Mouse (Mus musculus): Measurements from ENCODE around the gene Il17ra.

The Il17ra gene

DNA sequence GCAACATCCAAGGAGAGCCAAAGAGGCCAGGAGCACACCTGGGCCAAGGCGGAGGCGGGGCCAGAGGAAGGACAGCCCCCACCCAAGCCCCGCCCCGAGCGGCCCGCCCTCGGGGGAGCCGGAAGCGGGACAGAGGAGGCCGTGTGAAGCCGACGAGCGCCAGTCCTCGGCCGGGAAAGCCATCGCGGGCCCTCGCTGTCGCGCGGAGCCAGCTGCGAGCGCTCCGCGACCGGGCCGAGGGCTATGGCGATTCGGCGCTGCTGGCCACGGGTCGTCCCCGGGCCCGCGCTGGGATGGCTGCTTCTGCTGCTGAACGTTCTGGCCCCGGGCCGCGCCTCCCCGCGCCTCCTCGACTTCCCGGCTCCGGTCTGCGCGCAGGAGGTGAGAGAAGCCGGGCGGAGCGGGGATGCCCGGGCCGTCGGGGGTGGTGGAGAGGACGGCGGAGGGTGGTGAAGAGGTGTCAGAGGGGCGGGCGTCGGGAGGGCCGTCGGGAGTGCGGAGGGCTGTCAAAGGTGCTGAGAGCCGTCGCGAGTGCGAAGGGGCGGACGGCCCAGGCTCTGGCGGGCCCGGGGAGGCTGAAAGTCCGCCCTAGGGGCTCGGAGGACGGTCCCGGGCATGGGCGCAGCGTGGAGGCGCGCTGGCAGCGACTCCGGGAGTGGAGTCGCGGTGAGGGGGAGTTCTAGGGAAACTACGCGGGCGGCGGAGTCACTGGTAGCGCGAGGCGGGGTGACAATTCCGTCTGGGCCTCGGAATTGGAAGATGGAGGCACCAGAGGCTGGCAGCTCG is at the start of gene Il17ra:
Il17ra (plus strand) TSS at position 162 of the 786 bp plus-strand sequence.
- DNase-seq (ENCODE audit: low read depth, low spot score), result peak; percentile 45

DNA sequence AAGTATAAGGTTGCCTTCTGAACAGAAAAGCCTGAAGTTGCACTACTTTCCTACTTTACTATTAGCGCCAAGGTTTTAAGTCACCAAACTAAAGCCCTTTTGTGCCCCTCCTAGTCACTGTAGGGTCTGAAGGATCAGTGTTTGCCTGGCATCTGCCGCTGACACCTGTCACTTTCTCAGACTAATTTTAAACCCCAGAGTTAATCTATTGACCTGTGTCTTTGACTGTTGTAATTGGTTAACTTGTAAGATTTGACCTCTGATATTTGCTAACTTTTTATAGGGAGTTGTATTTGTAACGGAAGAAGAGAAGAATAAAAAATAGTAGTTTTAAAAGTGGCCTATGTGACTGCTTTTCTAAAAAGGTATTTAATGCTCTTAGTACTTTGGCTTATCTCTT is 24.9 kb upstream of the Il17ra start:
- DNase-seq (ENCODE audit: low read depth, low spot score), result no peak

DNA sequence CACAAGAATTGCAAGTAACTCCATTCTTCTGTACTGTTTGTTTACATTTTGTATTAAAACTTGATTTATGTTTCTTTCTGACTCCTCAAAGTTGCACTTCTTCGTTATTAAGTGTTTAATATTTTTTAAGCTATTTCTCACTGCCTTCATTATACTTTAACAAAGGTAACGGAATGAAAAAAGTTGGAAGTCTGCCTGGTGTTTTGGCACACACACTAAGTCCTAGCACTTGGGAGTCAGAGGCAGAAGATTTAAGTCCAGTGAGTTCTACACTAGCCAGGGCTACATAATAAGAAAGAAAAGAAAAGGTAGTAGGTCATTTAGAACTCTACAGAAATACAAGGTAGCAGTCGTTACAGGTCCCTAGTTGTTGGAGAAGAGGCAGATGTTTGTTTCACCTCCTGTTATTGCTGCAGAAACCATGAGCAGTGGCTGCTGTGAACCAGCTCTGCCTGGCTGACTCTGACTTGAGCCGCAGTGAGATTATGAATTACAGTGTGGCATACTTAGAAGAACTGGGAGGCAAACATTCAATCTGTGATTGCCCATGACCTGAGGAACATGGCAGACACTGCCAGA is 20.8 kb upstream of the Il17ra start:
- DNase-seq (ENCODE audit: low read depth, low spot score), result no peak

DNA sequence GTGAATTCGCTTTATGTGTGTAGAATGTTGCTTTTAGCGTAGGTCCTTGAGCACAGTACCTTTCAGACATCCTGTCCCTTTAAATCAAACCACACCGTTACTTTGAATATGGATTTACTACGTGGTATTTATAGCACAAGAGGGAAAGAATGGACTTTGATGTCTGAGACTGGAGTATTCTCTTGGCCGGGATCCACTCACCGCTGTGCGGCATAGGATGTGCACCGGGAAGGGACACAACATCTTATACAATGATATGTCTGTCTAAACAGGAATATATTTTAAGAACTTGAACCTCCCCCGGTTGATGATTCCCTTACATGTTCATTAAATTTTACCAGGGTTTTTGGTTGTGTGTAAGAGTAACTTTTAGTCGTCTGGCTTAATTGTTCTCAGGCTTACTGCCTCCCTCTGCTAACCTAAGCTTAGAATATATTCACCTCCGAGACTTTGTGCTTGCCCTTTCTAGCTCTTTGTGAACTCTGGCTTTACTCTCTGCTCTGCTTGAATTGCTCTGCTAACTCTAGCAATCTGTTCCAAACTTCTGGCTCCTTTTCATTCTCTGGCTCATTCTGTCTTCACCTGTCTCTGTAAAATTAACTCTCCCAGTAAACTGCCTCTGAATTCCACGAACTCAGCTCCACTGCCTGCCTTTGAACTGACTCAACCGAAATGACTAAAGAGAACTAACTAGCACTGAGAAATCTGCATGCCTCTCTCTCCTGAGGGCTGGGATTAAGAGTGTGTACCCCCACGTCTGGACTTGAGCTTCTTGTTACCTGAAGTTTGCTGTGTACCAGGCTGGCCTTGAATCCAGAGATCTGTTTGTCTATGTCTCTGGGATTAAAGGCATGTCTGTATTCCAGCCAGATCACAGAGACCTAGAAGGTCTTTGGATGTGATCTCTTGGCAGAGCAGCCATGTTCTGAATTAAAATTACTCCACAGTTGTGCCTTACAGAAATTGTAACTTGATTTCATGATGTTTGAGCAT is 19.4 kb upstream of the Il17ra start:
- no peak for DNase-seq (ENCODE audit: low read depth, low spot score)

DNA sequence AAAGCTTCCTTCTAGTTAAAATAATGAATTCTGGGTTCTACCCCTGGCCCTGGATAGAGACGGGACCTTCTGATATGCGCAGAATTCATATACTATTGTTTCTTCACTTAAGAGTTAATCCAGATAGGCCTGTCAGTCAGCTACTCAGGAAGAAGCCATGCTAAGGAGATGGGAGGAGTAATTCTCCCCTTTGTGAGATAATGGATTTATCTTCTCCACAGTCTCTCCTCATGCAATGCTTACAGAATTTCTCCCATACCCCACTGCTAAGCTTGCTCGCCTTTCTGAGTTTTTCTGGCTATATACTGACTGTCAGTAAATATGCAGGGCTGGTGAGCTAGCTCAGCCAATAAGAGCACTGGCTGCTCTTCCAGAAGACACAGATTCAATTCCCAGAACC is 12.8 kb upstream of the Il17ra start:
- DNase-seq (ENCODE audit: low read depth, low spot score), result no peak

DNA sequence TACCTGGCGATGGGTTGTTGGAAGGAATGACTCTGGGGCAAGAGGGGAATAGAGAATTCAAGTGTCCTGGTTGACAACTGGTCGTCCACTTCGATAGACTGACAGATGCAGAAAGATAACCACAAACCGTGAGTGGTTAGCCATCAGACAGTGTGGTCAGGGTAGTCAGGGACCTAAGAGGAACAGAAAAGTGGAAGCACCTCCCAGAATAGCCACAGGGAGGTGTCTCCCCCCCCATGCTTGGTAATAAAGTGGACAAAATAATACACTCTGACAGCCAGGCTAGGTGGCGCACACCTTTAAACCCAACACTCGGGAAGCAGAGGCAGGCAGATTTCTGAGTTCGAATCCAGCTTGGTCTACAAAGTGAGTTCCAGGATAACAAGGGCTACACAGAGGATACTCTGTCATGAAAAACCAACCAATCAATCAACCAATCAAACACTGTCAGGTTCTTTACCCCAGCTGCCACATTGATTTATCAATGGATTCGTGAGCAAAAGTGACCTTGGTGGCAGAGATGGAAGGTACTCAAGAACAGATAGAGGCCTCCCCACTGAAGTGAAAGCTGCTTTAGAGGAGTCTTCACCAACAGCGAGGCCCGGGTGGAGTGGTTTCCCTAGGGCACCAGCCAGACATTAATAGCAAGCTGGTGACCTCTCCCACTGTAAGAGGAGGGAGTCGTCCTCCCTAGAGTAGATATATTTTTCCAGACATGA is 10.5 kb upstream of the Il17ra start:
- DNase-seq (ENCODE audit: low read depth, low spot score), result no peak

DNA sequence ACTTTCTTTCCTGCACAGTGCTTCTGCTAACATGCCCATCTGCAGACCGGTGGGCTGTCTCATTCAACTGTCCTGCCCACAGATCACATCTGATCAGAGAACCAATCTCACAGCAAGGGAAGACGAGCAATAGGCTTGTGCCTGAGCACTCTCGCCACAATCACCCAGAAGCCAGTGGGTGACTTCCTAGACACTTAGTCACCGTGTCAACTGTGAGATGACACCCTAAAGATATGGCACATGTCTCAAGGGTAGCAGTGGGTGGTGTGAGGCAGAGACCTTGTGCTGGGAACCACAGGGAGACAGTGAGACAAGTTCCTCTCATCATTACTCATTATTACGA is 10.0 kb upstream of the Il17ra start:
- DNase-seq (ENCODE audit: low read depth, low spot score), result no peak

DNA sequence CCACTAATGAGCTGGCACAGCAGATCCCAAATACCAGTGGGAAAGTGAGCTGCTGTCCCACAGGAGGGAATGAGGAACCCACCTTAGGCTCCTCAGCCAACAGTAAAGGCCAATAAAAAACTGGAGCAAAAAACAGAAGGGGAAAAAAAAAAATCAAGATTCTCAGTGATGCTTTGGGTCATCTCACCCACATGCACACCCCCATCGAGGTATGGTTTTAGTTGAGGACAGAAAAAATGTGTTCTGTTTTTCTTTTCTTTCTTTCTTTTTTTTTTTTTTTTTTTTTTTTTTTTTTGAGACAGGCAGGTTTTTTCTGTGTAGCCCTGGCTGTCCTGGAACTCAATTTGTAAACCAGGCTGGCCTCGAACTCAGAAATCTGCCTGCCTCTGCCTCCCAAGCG is 9.5 kb upstream of the Il17ra start:
- no peak for DNase-seq (ENCODE audit: low read depth, low spot score)

DNA sequence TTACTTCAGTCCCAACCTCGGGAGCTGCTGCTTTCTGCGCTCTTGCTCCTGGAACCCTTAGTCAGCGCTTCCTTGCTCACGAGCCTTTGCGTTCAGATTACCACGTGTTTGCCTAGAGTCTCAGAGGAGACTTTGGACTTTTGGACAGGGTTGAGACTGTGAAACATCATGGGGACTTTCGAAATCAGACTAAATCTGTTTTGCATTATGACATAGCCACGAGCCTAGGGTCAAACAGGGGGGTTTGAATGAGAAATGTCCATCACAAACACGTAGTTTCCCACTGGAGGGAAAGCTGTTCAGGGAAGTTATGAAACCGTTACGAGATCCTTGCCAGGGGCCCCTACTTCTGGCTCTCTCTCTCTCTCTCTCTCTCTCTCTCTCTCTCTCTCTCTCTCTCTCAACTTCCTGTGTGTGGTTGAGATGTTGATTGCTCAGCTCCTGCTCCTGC is 8.4 kb upstream of the Il17ra start:
- DNase-seq (ENCODE audit: low read depth, low spot score), result no peak

DNA sequence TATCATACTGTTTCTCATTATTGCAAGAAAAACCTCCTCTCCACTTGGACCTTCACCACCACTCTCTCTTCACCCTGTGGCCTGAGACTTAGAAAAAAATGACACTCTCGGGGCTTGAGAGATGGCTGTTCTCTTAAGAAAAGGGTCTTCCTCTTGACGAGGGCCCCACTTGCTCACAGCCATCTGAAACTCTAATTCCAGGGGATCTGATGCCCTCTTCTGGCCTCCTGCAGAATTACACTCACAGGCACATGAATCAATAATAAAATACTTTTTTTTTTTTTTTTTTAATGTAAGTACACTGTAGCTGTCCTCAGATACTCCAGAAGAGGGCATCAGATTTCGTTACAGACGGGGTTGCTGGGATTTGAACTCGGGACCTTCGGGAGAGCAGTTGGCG is 6.0 kb upstream of the Il17ra start:
- DNase-seq (ENCODE audit: low read depth, low spot score), result no peak

DNA sequence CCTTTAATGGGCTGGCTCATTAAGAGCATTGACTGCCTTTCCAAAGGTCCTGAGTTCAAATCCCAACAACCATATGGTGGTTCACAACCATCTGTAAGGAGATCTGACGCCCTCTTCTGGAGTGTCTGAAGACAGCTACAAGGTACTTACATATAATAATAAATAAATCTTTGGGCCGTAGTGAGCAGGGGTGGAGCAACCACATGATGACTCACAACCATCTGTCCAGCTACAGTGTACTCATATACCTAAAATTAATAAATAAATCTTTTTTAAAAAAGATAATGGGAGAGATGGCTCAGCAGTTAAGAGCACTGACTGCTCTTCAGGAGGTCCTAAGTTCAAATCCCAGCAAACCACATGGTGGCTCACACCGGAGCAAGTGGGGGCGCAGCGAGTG is 5.3 kb upstream of the Il17ra start:
- DNase-seq (ENCODE audit: low read depth, low spot score), result no peak

DNA sequence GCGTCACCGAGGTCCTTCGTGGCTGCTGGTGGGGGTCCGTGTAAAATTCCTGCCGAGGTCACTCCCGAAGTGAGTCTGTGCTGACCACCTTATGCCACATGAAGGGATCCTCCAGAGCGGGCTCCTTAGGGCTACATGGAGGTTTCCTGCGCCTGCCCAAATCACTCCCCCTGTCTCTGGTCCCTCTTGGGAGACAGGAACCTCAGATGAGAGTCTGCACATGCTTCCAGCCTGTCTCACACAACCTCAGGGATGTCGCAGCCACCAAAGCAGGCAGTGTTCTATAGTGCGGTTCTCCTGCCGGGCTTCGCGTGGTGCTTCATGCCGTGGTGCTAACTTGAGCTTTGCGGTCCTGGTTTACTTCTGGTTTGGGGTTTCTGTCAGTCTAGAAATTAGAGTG is 1.8 kb upstream of the Il17ra start:
- DNase-seq (ENCODE audit: low read depth, low spot score), result no peak

DNA sequence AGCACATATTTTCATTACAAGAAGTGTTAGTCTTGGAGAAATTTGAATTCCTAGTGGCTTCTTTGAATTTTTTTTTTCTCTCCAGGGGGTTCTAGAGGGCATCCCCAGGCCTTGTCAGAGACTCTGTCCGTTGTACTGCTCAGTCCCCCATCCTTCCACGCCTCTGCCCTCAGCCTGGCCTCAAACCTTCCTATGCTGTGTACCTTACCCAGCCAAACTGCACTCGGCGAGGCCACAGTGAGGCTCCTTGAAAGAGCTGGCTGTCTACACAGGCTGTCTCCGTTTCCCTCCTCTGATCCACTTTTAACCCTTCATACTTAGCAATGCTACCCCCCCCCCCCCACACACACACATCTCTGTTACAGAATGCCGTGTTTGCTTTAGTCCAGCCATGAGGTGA is 796 bp upstream of the Il17ra start:
- DNase-seq (ENCODE audit: low read depth, low spot score), result no peak

DNA sequence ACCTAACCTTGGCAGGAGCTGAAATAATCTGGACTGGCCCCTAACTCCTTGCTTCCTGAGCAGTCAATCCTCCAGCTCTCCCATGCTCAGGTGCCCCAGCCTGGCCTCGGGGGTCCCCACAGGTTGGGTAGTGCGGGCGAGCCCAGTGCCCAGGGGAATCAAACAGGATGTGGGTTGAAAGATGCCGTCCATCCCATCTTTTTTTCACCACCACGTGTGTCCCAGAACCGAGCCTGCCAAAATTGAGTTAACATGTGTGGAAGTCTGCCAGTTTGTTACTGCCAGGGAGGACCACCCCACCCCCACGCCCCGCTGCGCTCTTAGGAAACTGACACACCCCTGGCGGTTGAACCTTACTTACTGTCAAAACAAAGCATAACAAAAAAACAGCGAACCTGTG is 837 bp downstream of the Il17ra start:
- DNase-seq (ENCODE audit: low read depth, low spot score), result no peak

DNA sequence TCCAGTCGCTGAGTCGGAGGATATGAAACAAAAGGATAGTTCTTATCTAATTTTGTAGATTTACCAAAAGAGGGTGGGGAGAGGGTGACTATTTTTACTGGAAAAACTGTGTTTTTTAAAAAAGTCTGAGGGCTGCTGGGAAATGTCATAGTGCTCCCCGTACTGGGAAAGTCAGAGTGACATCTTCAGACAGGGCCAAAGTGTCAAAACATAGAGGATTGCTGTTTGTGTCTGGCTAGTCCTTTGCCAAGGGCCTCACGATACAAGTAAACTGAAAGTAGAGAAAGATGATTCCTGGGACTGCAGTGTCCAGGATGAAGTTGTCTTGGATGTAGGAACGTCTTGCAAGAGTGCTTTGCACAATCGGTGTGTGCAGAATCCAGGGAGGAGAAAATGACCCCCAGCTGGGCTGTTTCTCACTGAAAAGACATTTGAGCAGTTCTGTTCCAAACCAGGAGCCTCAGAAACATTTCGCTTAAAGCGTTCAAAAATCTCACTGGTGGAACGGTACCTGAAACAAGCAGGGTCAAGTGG is 1.4 kb downstream of the Il17ra start:
- no peak for DNase-seq (ENCODE audit: low read depth, low spot score)

DNA sequence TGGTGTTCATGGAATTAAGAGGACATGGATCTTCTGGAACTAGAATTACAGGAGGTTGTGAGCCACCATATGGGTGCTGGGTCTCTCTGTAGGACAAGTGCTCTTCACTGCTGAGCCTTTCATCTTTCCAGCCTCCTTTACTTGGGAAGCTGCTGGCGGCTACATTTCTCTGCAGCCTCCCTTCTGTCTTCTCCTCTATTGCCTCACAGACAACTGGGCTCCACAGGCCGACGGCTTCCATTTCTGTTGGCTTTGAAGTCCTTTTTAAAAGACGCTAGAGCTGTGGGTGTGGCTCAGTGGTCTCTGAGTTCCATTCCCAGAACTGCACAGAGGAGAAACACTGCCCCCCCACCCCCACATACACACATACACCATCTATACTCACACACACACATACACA is 2.3 kb downstream of the Il17ra start:
- DNase-seq (ENCODE audit: low read depth, low spot score), result no peak

DNA sequence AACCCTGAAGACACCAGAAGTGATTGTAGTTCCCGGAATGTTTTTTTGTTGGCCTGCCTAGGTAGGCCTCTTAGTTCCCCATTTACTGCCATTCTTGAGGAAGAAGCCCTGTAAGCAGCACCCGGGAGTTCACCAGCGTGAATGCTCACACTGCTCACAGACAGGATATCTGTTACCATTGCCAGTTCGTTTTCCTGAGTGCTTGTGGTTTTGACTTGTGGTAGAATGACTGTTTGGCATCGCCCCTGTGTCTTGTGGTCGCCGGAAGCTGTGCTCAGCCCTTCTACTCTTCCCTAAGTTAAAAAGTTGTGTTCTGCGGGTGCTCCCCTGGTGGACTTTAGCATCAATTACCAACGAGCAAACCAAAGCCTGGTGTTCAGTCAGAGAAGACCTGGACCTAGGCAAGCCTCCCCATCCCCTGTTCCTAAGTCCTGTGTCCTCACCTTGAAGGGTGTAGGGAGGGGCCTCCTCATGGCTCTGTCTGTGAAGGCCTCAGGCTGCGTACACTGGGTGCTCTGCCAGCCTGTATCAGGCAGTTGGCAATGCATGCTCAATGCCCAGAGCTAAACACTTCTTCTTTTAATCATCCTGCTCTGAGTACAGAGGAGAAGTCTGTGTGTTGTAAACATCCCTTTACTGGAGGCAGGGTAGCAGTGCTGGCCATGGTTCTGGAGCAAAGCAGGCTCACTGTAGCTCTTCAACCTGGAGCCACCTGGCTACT is 3.7 kb downstream of the Il17ra start:
- no peak for DNase-seq (ENCODE audit: low read depth, low spot score)

DNA sequence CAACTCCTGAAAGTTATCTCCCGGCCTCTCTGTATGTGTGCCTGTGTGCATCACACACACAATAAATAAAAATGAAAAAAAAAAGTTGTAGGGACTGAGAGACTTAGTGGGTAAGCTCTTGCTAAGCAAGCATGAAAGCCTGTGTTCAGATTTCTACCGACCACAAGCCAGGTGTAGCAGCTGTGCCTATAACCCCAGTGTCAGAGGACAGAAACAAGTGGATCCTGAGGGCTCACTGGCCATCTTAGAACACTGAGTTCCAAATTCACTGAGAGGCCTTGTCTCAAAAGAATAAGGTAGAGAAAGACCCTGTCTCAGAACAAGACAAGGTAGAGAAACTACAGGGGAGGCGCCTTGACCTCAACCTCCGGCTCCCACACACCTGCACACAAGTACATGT is 5.2 kb downstream of the Il17ra start:
- DNase-seq (ENCODE audit: low read depth, low spot score), result no peak

DNA sequence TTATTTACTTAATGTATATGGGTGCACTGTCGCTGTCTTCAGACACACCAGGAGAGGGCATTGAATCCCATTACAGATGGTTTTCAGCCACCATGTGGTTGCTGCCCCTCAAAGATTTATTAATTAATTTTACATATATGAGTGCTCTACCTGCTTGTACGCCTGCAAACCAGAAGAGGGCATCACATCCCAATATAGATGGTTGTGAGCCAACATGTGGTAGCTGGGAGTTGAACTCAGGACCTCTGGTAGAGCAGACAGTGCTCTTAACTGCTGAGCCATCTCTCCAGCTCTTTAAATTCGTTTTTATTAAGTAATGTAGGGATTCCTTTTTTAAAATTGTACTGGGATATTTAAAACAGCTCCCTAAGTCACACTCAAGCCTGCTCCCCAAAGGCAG is 6.2 kb downstream of the Il17ra start:
- DNase-seq (ENCODE audit: low read depth, low spot score), result no peak

DNA sequence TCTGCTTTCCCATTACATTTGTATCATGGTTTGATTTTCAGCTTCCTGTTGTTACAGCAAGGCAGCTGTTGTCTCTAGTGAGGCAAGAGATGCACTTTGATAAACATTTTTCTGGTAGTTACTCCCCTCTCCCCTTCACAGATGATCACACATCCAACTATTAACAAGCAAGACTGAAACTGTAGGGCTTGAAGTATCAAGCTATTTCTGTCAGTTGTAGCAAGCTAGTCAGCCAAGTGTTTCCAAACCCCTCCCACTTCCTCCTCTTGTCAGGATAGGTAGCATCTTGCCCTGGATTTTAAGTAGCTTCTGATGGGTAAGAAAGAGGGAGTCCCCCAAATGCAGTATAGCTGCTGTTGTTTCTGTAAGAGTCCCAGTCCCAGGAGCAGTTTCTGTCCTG is 6.7 kb downstream of the Il17ra start:
- DNase-seq (ENCODE audit: low read depth, low spot score), result no peak

DNA sequence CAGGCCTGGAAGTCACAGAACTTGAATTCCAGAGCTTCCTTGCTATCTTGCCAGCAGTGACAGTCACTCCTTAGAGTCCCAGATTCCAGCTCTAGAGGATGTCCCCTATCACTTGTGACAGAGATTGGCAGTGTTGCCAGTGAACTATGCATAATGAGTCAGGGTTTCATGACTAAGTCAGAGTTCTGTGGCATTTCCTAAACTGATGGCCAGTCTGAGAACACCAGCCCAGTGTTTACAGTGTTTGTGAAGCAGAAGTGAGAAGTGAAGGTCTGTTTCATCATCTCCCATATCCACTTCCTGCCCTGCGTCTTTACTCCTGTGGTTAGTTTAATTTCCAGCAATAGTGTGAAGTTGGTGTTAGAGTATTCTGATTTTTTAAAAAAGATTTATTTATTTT is 7.6 kb downstream of the Il17ra start:
- DNase-seq (ENCODE audit: low read depth, low spot score), result no peak
